Mouse (Mus musculus): Measurements from ENCODE around the gene Stxbp5. TPM values are rescaled to one million over a fixed set of nuclear protein-coding genes. Genes with fewer than 3 reads are reported as not detected.

Stxbp5 gene
- polyA plus RNA-seq, 1 experiment from 2014 or later, result 4.4 TPM

DNA sequence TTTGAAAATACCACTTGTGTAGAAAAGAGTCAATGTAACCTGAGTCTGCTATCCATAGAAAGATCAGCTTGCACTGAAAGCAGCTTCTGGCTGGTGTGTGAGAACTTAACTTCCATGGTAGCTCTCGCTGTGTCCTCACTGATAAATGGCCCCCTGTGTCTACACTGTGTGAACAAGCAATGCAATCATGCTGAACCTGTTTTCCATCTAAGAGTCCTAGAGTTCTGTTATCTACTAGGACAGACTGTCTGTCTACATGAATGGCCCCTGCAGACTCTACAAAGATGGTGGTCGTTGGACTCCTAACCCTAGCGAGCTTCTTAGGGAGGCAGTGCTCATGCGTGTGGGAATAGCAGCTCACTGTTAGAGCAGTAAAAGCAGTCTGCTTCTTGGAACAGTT, 65.9 kb downstream of the Stxbp5 start:
- no peak for DNase-seq (ENCODE audit: low spot score)
- ATAC-seq (ENCODE audit: insufficient number of reproducible peaks, low FRiP score, low TSS enrichment, low read depth), result no peak
- Histone ChIP-seq H3K4me2 (ENCODE audit: low read depth, severe bottlenecking) (no peak overlapping the region), H3K4me1 (ENCODE audit: control insufficient read depth, insufficient read depth, low read length) (no peaks in the 10 kb centered on the region), H3K27me3 (ENCODE audit: control insufficient read depth, insufficient read depth, low read length) (no peaks in the 10 kb centered on the region), H3K9me3 (ENCODE audit: control insufficient read depth, low read length) (no peaks in the 10 kb centered on the region), H3K9ac (ENCODE audit: low read length) (no peak overlapping the region), H3K27ac (replicated peaks; ENCODE audit: low read depth, low read length) (no peak overlapping the region), H3K4me3 (ENCODE audit: low read depth, low read length) (no peak overlapping the region), H3K36me3 (ENCODE audit: control insufficient read depth, insufficient read depth, low read length) (no peaks in the 10 kb centered on the region)
- 85% methylated on average over 4 of the region's 4 CpGs for WGBS

DNA sequence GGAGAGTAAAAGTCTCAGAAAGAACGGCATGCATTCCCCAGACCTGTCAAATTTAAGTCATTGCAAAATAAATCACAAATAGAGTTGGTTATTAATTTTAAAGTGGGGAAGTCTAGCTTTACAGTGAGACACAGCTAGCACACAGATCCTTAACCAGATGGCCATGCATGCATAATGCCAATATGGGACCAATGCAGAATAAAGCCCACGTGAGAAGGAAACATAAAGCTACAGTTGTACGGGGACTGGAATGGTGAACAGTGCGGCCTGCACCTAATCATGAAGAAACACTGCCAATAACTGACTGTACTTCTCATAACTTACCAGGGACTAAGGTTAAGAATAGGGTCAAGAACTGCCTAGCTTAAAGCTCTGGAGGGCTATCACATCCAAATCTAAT, 67.9 kb downstream of the Stxbp5 start:
- no peaks in the 10 kb centered on the region for H3K27me3 ChIP-seq (ENCODE audit: control insufficient read depth, insufficient read depth, low read length)
- H3K4me2 ChIP-seq (ENCODE audit: low read depth, severe bottlenecking), result no peak overlapping the region
- no peak overlapping the region for H3K9ac ChIP-seq (ENCODE audit: low read length)
- H3K36me3 ChIP-seq (ENCODE audit: control insufficient read depth, insufficient read depth, low read length), result no peaks in the 10 kb centered on the region
- DNase-seq (ENCODE audit: low spot score) (no peak), ATAC-seq (ENCODE audit: insufficient number of reproducible peaks, low FRiP score, low TSS enrichment, low read depth) (no peak)
- no peaks in the 10 kb centered on the region for H3K9me3 ChIP-seq (ENCODE audit: control insufficient read depth, low read length)
- no peak overlapping the region for H3K27ac ChIP-seq (replicated peaks; ENCODE audit: low read depth, low read length)
- H3K4me1 ChIP-seq (ENCODE audit: control insufficient read depth, insufficient read depth, low read length), result no peaks in the 10 kb centered on the region
- 84% methylated on average over 4 of the region's 4 CpGs for WGBS
- no peak overlapping the region for H3K4me3 ChIP-seq (ENCODE audit: low read depth, low read length)

DNA sequence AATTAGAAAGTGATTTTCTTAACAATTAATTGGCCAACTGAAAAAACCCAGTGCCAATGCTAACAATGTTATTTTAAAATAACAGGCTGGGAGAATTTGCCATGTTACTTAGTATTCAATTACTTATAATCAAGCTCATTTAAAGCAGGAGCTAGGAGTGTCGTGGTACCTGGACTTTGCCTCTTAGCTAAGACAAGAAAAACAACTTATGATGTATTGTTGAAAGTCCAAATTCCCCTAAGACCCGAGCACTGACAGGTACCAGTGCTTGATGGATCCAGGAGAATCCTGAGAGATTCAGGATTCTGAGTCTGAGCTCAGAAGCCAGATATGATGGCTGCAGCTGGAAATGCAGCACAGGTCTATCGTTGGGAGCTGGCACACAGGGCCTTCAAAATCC, 71.1 kb downstream of the Stxbp5 start:
- ATAC-seq (ENCODE audit: insufficient number of reproducible peaks, low FRiP score, low TSS enrichment, low read depth), result no peak

DNA sequence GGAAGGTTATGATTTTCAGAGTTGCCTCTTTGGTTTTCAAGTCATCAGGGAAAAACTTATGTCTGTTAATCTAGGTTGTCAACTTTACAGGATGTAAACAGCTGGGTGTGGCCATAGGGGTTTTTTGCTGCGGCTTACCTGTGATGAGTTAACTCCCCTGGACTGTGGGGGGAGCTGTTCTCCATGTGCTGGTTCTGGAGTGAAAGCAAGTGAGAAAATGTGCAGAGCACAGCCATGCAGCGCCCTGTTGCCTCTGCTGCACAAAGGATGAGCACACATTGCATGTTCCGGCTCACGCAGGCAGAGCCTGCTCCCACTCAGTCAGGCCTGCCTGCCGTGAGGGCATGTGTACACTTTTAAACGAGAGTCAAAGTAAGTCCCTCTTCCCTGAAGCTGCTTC, 79.6 kb downstream of the Stxbp5 start:
- no peak overlapping the region for H3K4me2 ChIP-seq (ENCODE audit: low read depth, severe bottlenecking)
- DNase-seq (ENCODE audit: low spot score), result no peak
- no peak for ATAC-seq (ENCODE audit: insufficient number of reproducible peaks, low FRiP score, low TSS enrichment, low read depth)
- no peaks in the 10 kb centered on the region for H3K36me3 ChIP-seq (ENCODE audit: control insufficient read depth, insufficient read depth, low read length)
- H3K27me3 ChIP-seq (ENCODE audit: control insufficient read depth, insufficient read depth, low read length), result no peaks in the 10 kb centered on the region
- 67% methylated on average over 6 of the region's 6 CpGs for WGBS
- H3K27ac ChIP-seq (replicated peaks; ENCODE audit: low read depth, low read length), result no peak overlapping the region
- H3K9me3 ChIP-seq (ENCODE audit: control insufficient read depth, low read length), result no peaks in the 10 kb centered on the region
- no peak overlapping the region for H3K4me3 ChIP-seq (ENCODE audit: low read depth, low read length)
- no peak overlapping the region for H3K9ac ChIP-seq (ENCODE audit: low read length)
- no peaks in the 10 kb centered on the region for H3K4me1 ChIP-seq (ENCODE audit: control insufficient read depth, insufficient read depth, low read length)

More for the DNA sequence above, 71.1 kb downstream of the Stxbp5 start:
- DNase-seq (ENCODE audit: low spot score), result no peak
- no peak overlapping the region for H3K27ac ChIP-seq (replicated peaks; ENCODE audit: low read depth, low read length)
- 91% methylated on average over 3 of the region's 3 CpGs for WGBS
- H3K4me1 ChIP-seq (ENCODE audit: control insufficient read depth, insufficient read depth, low read length), result no peaks in the 10 kb centered on the region
- no peaks in the 10 kb centered on the region for H3K36me3 ChIP-seq (ENCODE audit: control insufficient read depth, insufficient read depth, low read length)
- no peaks in the 10 kb centered on the region for H3K9me3 ChIP-seq (ENCODE audit: control insufficient read depth, low read length)
- H3K4me3 ChIP-seq (ENCODE audit: low read depth, low read length), result no peak overlapping the region
- no peak overlapping the region for H3K9ac ChIP-seq (ENCODE audit: low read length)
- H3K4me2 ChIP-seq (ENCODE audit: low read depth, severe bottlenecking), result no peak overlapping the region
- H3K27me3 ChIP-seq (ENCODE audit: control insufficient read depth, insufficient read depth, low read length), result no peaks in the 10 kb centered on the region

DNA sequence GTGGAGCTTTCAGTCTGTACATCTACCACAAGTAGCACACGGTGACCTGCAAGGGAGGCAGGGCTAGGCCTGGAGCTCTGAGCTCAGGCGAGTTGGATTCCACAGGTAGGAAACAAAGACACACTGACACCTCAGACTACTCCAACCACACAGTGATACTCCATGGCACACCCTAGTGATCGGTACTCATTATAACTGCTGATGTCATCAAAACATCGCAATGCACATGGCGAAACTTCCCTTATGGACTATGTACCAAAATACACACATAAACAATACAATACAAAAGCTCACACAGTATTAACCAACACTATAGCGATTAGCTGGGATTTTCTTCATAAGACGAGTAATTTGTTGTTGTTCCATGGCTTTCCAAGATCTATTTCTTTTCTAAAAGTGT, 82.3 kb downstream of the Stxbp5 start:
- Histone ChIP-seq H3K27me3 (ENCODE audit: control insufficient read depth, insufficient read depth, low read length) (no peaks in the 10 kb centered on the region), H3K4me3 (ENCODE audit: low read depth, low read length) (no peak overlapping the region), H3K4me1 (ENCODE audit: control insufficient read depth, insufficient read depth, low read length) (no peaks in the 10 kb centered on the region), H3K36me3 (ENCODE audit: control insufficient read depth, insufficient read depth, low read length) (no peaks in the 10 kb centered on the region), H3K9ac (ENCODE audit: low read length) (no peak overlapping the region), H3K27ac (replicated peaks; ENCODE audit: low read depth, low read length) (no peak overlapping the region), H3K9me3 (ENCODE audit: control insufficient read depth, low read length) (no peaks in the 10 kb centered on the region), H3K4me2 (ENCODE audit: low read depth, severe bottlenecking) (no peak overlapping the region)
- 92% methylated on average over 7 of the region's 7 CpGs for WGBS
- ATAC-seq (ENCODE audit: insufficient number of reproducible peaks, low FRiP score, low TSS enrichment, low read depth) (no peak), DNase-seq (ENCODE audit: low spot score) (no peak)

DNA sequence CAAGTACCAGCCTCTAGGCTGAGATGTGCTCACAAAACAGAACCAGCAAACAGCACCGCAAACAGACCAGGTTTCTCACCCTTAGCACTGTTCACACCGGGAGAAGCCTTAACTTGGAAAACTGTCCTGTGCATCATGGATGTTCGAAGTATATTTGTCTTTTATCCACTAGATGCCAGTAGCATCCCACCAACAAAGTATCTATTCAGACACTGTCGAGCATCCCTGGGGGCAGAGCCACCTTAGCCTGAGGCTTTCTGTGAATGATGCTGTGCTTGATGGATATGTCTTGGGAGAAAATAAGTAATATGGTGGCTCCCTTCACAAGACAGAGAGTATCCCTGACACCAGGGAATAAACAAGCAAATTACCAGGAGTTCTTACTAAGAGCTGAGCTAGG, 87.0 kb downstream of the Stxbp5 start:
- Histone ChIP-seq H3K4me3 (ENCODE audit: low read depth, low read length) (no peak overlapping the region), H3K4me2 (ENCODE audit: low read depth, severe bottlenecking) (no peak overlapping the region), H3K9ac (ENCODE audit: low read length) (no peak overlapping the region), H3K4me1 (ENCODE audit: control insufficient read depth, insufficient read depth, low read length) (no peaks in the 10 kb centered on the region), H3K36me3 (ENCODE audit: control insufficient read depth, insufficient read depth, low read length) (no peaks in the 10 kb centered on the region), H3K27me3 (ENCODE audit: control insufficient read depth, insufficient read depth, low read length) (no peaks in the 10 kb centered on the region), H3K9me3 (ENCODE audit: control insufficient read depth, low read length) (no peaks in the 10 kb centered on the region), H3K27ac (replicated peaks; ENCODE audit: low read depth, low read length) (no peak overlapping the region)
- WGBS, result 89% methylated on average over 4 of the region's 4 CpGs
- DNase-seq (ENCODE audit: low spot score), result no peak
- ATAC-seq (ENCODE audit: insufficient number of reproducible peaks, low FRiP score, low TSS enrichment, low read depth), result no peak

DNA sequence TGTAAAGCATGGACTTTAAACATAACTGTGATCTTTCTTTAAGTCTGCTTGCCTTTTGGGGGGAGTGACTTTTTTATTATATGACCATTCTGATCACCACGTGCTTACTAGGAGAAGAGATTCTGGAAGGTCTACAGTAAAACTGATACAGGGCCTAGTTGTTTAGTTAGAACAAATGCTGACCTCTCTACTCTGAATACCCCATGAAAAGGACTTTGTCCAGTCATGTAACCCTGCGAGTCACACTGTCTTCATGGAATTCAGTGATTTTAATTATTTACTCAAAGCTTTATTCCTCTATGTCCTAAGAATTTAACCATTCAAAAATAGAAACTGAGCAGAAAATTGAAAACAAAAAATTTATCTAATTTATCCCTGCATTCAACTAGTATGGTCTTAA, 93.3 kb downstream of the Stxbp5 start:
- Histone ChIP-seq H3K4me2 (ENCODE audit: low read depth, severe bottlenecking) (no peak overlapping the region), H3K9me3 (ENCODE audit: control insufficient read depth, low read length) (no peaks in the 10 kb centered on the region), H3K36me3 (ENCODE audit: control insufficient read depth, insufficient read depth, low read length) (no peaks in the 10 kb centered on the region), H3K27me3 (ENCODE audit: control insufficient read depth, insufficient read depth, low read length) (no peaks in the 10 kb centered on the region), H3K9ac (ENCODE audit: low read length) (no peak overlapping the region), H3K4me1 (ENCODE audit: control insufficient read depth, insufficient read depth, low read length) (no peaks in the 10 kb centered on the region), H3K4me3 (ENCODE audit: low read depth, low read length) (no peak overlapping the region), H3K27ac (replicated peaks; ENCODE audit: low read depth, low read length) (no peak overlapping the region)
- ATAC-seq (ENCODE audit: insufficient number of reproducible peaks, low FRiP score, low TSS enrichment, low read depth) (no peak), DNase-seq (ENCODE audit: low spot score) (no peak)
- WGBS, result 88% methylated on average over 2 of the region's 2 CpGs

DNA sequence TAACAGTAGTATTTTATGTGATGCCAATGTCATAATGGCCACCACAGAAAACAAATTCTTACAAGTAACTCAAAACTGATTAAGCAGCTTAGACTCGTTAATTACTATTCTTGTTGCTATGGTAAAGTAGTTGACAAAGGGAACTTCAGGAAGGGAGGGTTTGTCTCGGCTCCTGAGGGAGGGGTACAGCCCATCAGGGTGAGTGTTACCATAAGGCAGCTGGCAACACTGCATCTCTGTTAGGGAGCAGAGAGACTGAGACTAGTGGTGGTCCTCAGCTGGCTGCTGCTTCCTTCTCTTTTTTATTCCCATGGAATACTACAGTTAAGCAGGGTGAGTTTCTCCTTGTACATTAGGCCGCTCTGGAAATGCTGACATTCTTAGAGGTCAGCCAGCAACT, 95.5 kb downstream of the Stxbp5 start:
- Histone ChIP-seq H3K4me1 (ENCODE audit: control insufficient read depth, insufficient read depth, low read length) (no peaks in the 10 kb centered on the region), H3K27ac (replicated peaks; ENCODE audit: low read depth, low read length) (no peak overlapping the region), H3K4me3 (ENCODE audit: low read depth, low read length) (no peak overlapping the region), H3K9me3 (ENCODE audit: control insufficient read depth, low read length) (no peaks in the 10 kb centered on the region), H3K4me2 (ENCODE audit: low read depth, severe bottlenecking) (no peak overlapping the region), H3K36me3 (ENCODE audit: control insufficient read depth, insufficient read depth, low read length) (no peaks in the 10 kb centered on the region), H3K27me3 (ENCODE audit: control insufficient read depth, insufficient read depth, low read length) (no peaks in the 10 kb centered on the region), H3K9ac (ENCODE audit: low read length) (no peak overlapping the region)
- DNase-seq (ENCODE audit: low spot score) (no peak), ATAC-seq (ENCODE audit: insufficient number of reproducible peaks, low FRiP score, low TSS enrichment, low read depth) (no peak)
- WGBS, result 75% methylated on average over 3 of the region's 3 CpGs

DNA sequence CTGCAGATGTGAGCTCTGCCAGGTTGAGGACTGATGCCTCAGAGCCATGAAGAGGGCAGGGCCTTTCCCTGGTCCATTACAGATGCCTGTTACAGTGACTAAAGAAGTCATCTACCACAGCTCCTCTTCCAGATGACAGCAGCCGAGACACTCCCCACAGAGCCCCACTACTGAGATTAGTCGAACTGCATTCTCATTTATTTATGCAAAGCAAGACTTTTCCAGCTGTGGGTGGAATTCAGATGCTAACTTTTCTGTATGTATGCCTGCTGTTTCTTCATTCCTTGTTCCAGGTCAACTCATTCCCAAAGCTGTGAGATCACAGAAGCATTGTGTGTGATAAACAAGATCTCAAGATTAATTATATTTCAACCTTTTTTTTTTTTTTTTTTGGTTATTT, 97.8 kb downstream of the Stxbp5 start:
- Histone ChIP-seq H3K9ac (ENCODE audit: low read length) (no peak overlapping the region), H3K4me3 (ENCODE audit: low read depth, low read length) (no peak overlapping the region), H3K4me1 (ENCODE audit: control insufficient read depth, insufficient read depth, low read length) (no peaks in the 10 kb centered on the region), H3K9me3 (ENCODE audit: control insufficient read depth, low read length) (no peaks in the 10 kb centered on the region), H3K27me3 (ENCODE audit: control insufficient read depth, insufficient read depth, low read length) (no peaks in the 10 kb centered on the region), H3K27ac (replicated peaks; ENCODE audit: low read depth, low read length) (no peak overlapping the region), H3K36me3 (ENCODE audit: control insufficient read depth, insufficient read depth, low read length) (no peaks in the 10 kb centered on the region), H3K4me2 (ENCODE audit: low read depth, severe bottlenecking) (no peak overlapping the region)
- WGBS, result 71% methylated on average over 2 of the region's 2 CpGs
- DNase-seq (ENCODE audit: low spot score) (no peak), ATAC-seq (ENCODE audit: insufficient number of reproducible peaks, low FRiP score, low TSS enrichment, low read depth) (no peak)

Data from limb, embryonic 11.5 days (tissue).